Mouse (Mus musculus) embryonic facial prominence, embryonic 12.5 days (tissue): Measurements from ENCODE around the gene Taar3. TPM values are rescaled to one million over a fixed set of nuclear protein-coding genes. Genes with fewer than 3 reads are reported as not detected.

ENCODE experiments used
- ATAC-seq: fragments of 200-750 bp; cut with Nextera tagmentation; 2 replicates; pipeline ENCODE4 v1.8.0; 2017; ENCODE audit not compliant: insufficient number of reproducible peaks, insufficient read depth, low FRiP score, low TSS enrichment
- H3K27ac ChIP-seq: fragments of 300-500 bp; sonication (generic); 2 replicates; pipeline ENCODE4 v1.5.1; 2016; ENCODE audit warnings: mild to moderate bottlenecking
- H3K27me3 ChIP-seq: fragments of 300-500 bp; sonication (generic); 2 replicates; pipeline ENCODE4 v1.6.1; 2016; ENCODE audit warnings: mild to moderate bottlenecking, moderate library complexity
- H3K36me3 ChIP-seq: fragments of 300-500 bp; sonication (generic); 2 replicates; pipeline ENCODE4 v1.6.1; 2016; ENCODE audit warnings: mild to moderate bottlenecking
- H3K4me1 ChIP-seq: fragments of 300-500 bp; sonication (generic); 2 replicates; pipeline ENCODE4 v1.6.1; 2016
- H3K4me2 ChIP-seq: fragments of 300-500 bp; sonication (generic); replicated peaks from 2 replicates; pipeline ENCODE4 v1.6.1; 2016; ENCODE audit warnings: mild to moderate bottlenecking, moderate library complexity
- H3K4me3 ChIP-seq: fragments of 300-500 bp; sonication (generic); 2 replicates; pipeline ENCODE4 v1.5.1; 2016; ENCODE audit warnings: mild to moderate bottlenecking
- H3K9ac ChIP-seq: fragments of 300-500 bp; sonication (generic); 2 replicates; pipeline ENCODE4 v1.6.1; 2016; ENCODE audit warnings: mild to moderate bottlenecking, moderate library complexity
- H3K9me3 ChIP-seq: fragments of 300-500 bp; sonication (generic); 2 replicates; pipeline ENCODE4 v1.6.1; 2016; ENCODE audit warnings: mild to moderate bottlenecking, moderate library complexity
- WGBS: fragments of 180-500 bp; shearing (Covaris S2); methylation state at CpG from one replicate; pipeline ENCODE4 v1.1.7; 2016; 5-methylcytosine and 5-hydroxymethylcytosine counted together
- polyA plus RNA-seq: library from polyadenylated mRNA; unstranded; fragments of >200 nt; fragmentation: Nextera tagmentation; extraction: Ambion mirVana; gene quantifications from 2 replicates; pipeline ENCODE4 v1.2.1, GENCODE M21; 2016

Gene Taar3
- not detected in 2 replicates for polyA plus RNA-seq

DNA sequence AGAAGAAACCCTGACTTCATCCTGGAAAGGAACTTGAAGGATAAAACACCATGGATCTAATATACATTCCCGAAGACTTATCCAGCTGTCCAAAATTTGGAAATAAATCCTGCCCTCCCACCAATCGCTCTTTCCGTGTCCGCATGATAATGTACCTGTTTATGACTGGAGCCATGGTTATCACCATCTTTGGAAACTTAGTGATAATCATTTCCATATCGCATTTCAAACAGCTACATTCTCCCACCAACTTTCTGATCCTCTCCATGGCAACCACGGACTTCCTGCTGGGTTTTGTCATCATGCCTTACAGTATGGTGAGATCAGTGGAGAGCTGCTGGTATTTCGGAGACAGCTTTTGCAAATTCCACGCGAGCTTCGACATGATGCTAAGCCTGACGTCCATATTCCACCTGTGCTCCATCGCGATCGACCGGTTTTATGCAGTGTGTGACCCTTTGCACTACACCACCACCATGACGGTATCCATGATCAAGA, at the start of gene Taar3:
TSS of gene Taar3 (plus strand) at position 51 of the 498 bp plus-strand sequence.
- Histone ChIP-seq H3K27me3 (no peaks in the 10 kb centered on the region), H3K9ac (no peak within 1 kb of the TSS), H3K36me3 (no peaks in the 10 kb centered on the region), H3K4me3 (no peak within 1 kb of the TSS), H3K9me3 (no peaks in the 10 kb centered on the region), H3K27ac (no peak within 1 kb of the TSS), H3K4me1 (no peaks in the 10 kb centered on the region), H3K4me2 (no peak within 1 kb of the TSS)
- WGBS = 85% methylated on average over 16 of the region's 16 CpGs
- no peak for ATAC-seq

DNA sequence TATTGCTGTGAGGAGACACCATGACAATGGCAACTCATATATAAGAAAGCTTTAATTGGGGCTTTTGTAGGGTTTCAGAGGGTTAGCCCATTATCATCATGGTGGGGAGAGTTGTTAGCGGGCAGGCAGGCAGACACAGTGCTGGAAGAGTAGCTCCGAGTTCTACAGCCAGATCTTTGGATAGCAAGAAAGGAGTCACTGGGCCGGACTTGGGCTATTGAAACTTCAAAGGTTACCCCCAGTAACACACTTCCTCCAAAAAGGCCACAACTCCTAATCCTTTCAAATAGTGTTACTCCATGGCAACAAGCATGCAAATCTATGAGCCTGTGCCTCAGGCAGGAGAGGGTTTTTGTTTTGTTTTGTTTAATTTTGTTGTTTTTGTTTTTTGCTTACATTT, 48.2 kb upstream of the Taar3 start:
- 76% methylated on average over 3 of the region's 3 CpGs for WGBS
- no peaks in the 10 kb centered on the region for H3K36me3 ChIP-seq
- no peaks in the 10 kb centered on the region for H3K27me3 ChIP-seq
- no peak overlapping the region for H3K27ac ChIP-seq
- no peaks in the 10 kb centered on the region for H3K4me1 ChIP-seq
- H3K9me3 ChIP-seq = no peaks in the 10 kb centered on the region
- ATAC-seq = no peak
- H3K9ac ChIP-seq = no peak overlapping the region
- no peak overlapping the region for H3K4me3 ChIP-seq
- no peak overlapping the region for H3K4me2 ChIP-seq

DNA sequence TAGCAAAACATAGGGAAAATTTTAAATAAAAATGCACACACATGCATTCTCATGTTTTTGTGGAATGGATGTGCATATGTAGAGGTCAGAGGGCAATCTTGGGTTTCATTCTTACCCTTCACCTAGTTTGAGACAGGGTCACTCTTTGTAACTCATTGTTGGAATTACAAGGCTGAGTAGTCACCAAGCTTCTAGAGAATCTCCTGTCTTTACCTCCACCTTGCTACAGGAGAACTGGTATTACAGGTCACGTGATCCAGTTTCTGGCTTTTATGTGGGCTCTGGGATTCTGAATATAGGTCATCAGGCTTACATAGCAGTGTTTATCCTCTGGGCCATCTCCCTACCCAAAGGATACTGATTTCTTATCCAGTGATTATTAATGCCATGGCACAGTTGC, 43.7 kb upstream of the Taar3 start:
- 88% methylated on average over 1 of the region's 1 CpGs for WGBS
- Histone ChIP-seq H3K4me2 (no peak overlapping the region), H3K27ac (no peak overlapping the region), H3K4me3 (no peak overlapping the region), H3K9ac (no peak overlapping the region), H3K4me1 (no peaks in the 10 kb centered on the region), H3K9me3 (no peaks in the 10 kb centered on the region), H3K36me3 (no peaks in the 10 kb centered on the region), H3K27me3 (no peaks in the 10 kb centered on the region)
- ATAC-seq = no peak

DNA sequence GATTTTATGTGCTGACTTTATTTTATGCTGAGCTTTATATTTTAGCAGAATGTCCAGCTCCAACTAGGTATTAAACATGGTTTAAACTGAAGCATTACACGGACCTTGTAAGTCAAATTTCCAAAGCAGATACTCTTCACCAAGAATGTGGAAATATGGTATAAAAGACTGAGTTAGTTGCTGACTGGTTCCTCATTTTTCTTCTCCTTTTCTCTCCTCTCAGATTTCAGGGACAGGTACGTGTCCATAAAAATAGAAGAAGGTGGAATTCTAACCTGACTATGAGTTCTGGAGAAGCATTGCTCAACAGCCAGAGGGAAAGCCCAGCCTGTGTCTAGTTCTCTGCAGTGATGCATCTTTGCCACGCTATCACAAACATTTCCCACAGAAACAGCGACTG, 29.3 kb upstream of the Taar3 start, which contains the start of gene Taar1:
TSS of gene Taar1 (plus strand) at position 301 of the 400 bp plus-strand sequence.
- no peak for ATAC-seq
- Histone ChIP-seq H3K4me1 (no peaks in the 10 kb centered on the region), H3K27ac (no peak within 1 kb of the TSS), H3K4me2 (no peak within 1 kb of the TSS), H3K9me3 (no peaks in the 10 kb centered on the region), H3K27me3 (no peaks in the 10 kb centered on the region), H3K9ac (no peak within 1 kb of the TSS), H3K4me3 (no peak within 1 kb of the TSS), H3K36me3 (no peaks in the 10 kb centered on the region)
- 84% methylated on average over 4 of the region's 4 CpGs for WGBS

DNA sequence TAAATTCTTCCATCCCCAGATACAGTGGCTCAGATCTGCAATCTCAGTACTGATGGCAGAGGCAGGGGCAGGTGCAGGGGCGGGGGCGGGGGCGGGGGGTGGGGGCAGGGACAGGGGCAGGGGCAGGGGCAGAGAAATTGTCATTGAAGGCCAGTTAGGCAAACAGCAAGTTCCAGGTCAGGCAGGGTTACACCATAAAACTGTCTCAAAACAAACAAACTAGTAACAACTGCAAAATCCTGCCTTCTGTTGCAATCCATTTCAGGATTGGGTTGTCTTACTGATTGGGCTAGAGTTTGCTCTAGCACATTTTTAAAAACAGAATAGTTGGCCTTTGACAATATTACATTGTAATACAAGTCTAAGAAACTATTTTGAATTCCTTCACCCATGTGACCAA, 26.9 kb upstream of the Taar3 start:
- no peak for ATAC-seq

DNA sequence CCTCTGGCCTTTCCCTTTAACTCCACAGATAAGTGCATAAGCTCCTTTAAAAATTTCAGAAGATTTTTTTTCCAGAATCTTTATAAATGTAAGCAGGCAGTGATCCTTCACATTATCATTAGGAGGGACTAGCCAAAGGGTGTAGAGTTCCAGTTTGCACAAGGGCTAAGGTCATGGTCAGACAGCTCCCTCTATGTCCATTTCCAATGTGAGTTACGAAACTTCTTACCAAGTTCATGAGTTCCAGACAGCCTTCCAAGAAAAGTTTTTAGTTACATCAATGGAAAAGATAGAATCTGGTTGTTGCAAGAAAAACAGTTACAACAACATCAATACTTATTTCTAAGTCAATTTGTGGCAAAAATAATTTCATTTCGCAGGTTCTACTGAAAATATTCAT, 25.4 kb upstream of the Taar3 start:
- Histone ChIP-seq H3K4me1 (no peaks in the 10 kb centered on the region), H3K27ac (no peak overlapping the region)
- ATAC-seq = no peak

More for the DNA sequence above, 26.9 kb upstream of the Taar3 start:
- 78% methylated on average over 3 of the region's 3 CpGs for WGBS
- no peak overlapping the region for H3K4me3 ChIP-seq
- no peak overlapping the region for H3K4me2 ChIP-seq
- H3K9ac ChIP-seq = no peak overlapping the region
- no peaks in the 10 kb centered on the region for H3K9me3 ChIP-seq
- no peaks in the 10 kb centered on the region for H3K36me3 ChIP-seq
- H3K27ac ChIP-seq = no peak overlapping the region
- no peaks in the 10 kb centered on the region for H3K27me3 ChIP-seq
- H3K4me1 ChIP-seq = no peaks in the 10 kb centered on the region

DNA sequence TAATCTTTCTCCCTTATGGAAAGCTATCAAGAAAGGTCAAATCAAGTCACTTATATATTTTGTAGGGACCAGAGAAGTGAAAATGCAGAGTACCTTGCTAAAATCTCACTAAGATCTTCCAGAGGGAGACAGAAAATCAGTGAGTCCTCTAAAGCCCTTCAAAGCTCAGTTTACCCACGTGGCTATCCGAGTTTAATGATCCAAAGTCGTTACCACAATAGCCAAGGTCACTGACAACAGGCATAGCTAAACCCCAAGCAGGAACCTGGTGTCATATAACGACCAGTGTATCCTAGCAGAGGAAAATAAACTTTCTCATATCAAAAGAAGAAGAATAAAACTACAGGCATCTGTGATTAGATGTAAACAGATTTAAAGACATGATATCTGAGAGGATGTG, 11.7 kb upstream of the Taar3 start:
- H3K4me3 ChIP-seq = no peak overlapping the region
- no peak overlapping the region for H3K27ac ChIP-seq
- ATAC-seq = no peak
- H3K36me3 ChIP-seq = no peaks in the 10 kb centered on the region
- H3K27me3 ChIP-seq = no peaks in the 10 kb centered on the region
- 38% methylated on average over 4 of the region's 4 CpGs for WGBS
- H3K4me2 ChIP-seq = no peak overlapping the region
- H3K9ac ChIP-seq = no peak overlapping the region
- H3K9me3 ChIP-seq = no peaks in the 10 kb centered on the region
- no peaks in the 10 kb centered on the region for H3K4me1 ChIP-seq

More for the DNA sequence above, 25.4 kb upstream of the Taar3 start:
- no peak overlapping the region for H3K9ac ChIP-seq
- H3K4me2 ChIP-seq = no peak overlapping the region
- no peaks in the 10 kb centered on the region for H3K36me3 ChIP-seq
- WGBS = 81% methylated on average over 2 of the region's 2 CpGs
- no peaks in the 10 kb centered on the region for H3K27me3 ChIP-seq
- no peak overlapping the region for H3K4me3 ChIP-seq
- H3K9me3 ChIP-seq = no peaks in the 10 kb centered on the region

DNA sequence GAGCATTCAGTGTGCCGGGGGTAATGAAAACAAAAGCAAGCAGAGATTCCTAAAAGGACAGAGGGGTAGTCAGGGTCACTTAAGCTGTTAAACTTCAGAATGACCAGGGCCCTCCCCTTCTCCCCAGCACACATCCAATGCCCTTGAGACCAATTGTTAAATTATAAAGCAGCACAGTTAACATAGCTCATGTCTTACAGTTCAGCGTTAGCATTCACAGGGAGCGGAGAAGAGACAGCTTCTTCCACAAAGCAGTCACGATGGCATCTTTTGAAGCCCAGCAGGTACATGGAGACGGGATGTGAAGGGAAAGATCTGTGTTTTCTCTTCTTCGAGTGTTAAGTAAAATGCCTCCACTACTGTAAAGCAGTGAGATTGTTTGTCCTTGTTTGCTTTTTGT, 11.0 kb upstream of the Taar3 start, which contains the start of gene Taar2:
TSS of gene Taar2 (plus strand) at position 261 of the 400 bp plus-strand sequence.
- no peaks in the 10 kb centered on the region for H3K27me3 ChIP-seq
- no peak within 1 kb of the TSS for H3K9ac ChIP-seq
- H3K4me1 ChIP-seq = no peaks in the 10 kb centered on the region
- no peak within 1 kb of the TSS for H3K4me2 ChIP-seq
- no peak within 1 kb of the TSS for H3K4me3 ChIP-seq
- no peak within 1 kb of the TSS for H3K27ac ChIP-seq
- H3K9me3 ChIP-seq = no peaks in the 10 kb centered on the region
- no peaks in the 10 kb centered on the region for H3K36me3 ChIP-seq
- 64% methylated on average over 6 of the region's 6 CpGs for WGBS
- no peak for ATAC-seq

DNA sequence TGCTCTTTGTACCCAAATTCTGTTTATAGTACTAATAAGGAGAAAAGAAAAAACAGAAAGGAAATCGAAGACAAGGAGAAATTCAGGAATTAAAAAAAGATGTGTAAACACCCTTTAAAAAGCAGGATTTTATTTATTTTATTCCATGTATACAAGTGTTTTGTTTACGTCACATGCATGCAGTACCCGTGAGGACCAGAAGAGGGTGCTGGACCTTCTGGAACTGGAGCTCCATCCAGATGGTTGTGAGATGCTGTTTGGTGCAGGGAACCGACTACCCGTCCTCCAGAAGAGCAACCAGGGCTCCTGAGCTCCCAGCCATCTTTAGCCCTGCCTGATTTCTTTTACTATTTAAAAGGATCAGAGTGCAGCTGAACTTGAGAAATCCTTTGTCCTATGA, 6.9 kb upstream of the Taar3 start:
- no peaks in the 10 kb centered on the region for H3K27me3 ChIP-seq
- H3K27ac ChIP-seq = no peak overlapping the region
- ATAC-seq = no peak

DNA sequence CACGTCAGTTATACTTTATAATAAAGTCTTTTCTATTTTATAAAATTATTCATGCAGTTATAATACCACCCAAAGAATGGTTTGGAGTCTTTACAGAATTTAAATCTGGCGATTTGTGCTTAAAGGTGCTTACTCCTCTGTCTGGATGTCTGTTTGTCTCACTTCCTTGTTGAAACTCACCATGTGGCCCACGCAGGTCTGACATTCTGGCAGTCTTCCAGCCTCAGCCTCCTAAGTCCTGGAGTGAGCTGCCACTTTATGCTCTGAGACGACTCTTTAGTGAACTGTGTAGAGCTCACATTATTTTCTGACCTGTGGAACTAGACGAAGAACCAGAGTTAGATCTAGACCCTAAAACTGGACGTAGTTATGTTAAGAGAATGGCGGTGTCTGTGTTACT, 1.3 kb upstream of the Taar3 start:
- Histone ChIP-seq H3K27ac (no peak overlapping the region), H3K4me1 (no peaks in the 10 kb centered on the region), H3K4me3 (no peak overlapping the region), H3K4me2 (no peak overlapping the region), H3K9ac (no peak overlapping the region), H3K27me3 (no peaks in the 10 kb centered on the region), H3K36me3 (no peaks in the 10 kb centered on the region), H3K9me3 (no peaks in the 10 kb centered on the region)
- no peak for ATAC-seq
- 71% methylated on average over 7 of the region's 7 CpGs for WGBS

More for the DNA sequence above, 6.9 kb upstream of the Taar3 start:
- H3K4me3 ChIP-seq = no peak overlapping the region
- no peaks in the 10 kb centered on the region for H3K4me1 ChIP-seq
- no peaks in the 10 kb centered on the region for H3K36me3 ChIP-seq
- H3K4me2 ChIP-seq = no peak overlapping the region
- H3K9ac ChIP-seq = no peak overlapping the region
- 73% methylated on average over 5 of the region's 5 CpGs for WGBS
- no peaks in the 10 kb centered on the region for H3K9me3 ChIP-seq

DNA sequence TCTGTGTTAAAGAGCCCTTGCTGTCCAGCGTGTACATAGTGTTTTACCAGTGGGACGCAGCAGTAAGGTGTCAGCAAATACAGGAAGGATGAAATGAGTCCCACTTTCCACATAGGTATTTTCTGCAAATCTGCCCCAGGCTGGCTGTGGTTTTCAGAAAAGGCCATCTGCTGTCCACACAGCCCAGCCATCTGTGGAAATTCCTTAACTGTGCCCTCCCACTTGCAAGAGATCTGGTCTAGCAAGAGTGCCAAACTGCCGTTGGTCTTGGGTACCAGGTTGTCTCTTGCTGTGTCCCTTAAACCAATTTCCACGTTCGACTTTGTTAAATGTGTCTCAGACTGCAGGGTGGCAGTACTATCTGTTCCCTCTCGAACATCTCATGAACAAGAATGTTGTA, 2.4 kb downstream of the Taar3 start:
- Histone ChIP-seq H3K9ac (no peak overlapping the region), H3K4me2 (no peak overlapping the region), H3K27me3 (no peaks in the 10 kb centered on the region), H3K36me3 (no peaks in the 10 kb centered on the region), H3K9me3 (no peaks in the 10 kb centered on the region), H3K4me3 (no peak overlapping the region), H3K4me1 (no peaks in the 10 kb centered on the region), H3K27ac (no peak overlapping the region)
- no peak for ATAC-seq
- 85% methylated on average over 6 of the region's 6 CpGs for WGBS

DNA sequence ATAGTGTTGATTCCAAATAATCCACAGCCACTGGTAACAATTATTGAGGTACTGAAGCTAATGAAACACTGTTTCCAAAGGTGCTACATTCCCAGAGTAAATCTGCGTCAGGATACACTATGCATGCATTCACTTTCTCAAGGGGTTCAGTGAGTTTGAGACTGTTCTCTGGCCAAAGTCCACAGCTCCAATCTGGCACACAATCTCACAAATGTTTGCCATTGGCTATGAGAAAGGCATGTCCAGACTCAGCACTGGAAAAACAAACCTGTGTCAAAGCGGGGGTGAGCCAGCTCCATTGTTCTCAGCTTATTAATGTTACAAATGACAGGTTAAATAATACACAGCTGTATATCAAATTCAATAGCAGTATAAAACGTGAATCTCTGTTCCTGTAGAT, 9.7 kb downstream of the Taar3 start:
- Histone ChIP-seq H3K27ac (no peak overlapping the region), H3K9me3 (no peaks in the 10 kb centered on the region), H3K4me1 (no peaks in the 10 kb centered on the region), H3K36me3 (no peaks in the 10 kb centered on the region), H3K27me3 (no peaks in the 10 kb centered on the region), H3K9ac (no peak overlapping the region), H3K4me2 (no peak overlapping the region), H3K4me3 (no peak overlapping the region)
- ATAC-seq = no peak
- WGBS = 52% methylated on average over 3 of the region's 3 CpGs
